Mouse (Mus musculus) inflammation-experienced regulatory T-cells, adult 6 months (primary cell): Measurements from ENCODE around the gene Mpst. TPM values are rescaled to one million over a fixed set of nuclear protein-coding genes. Genes with fewer than 3 reads are reported as not detected.
A peak's percentile ranks its signal among the peaks of the same experiment; 100 is the strongest.

ENCODE experiments used
- ATAC-seq: one replicate; pipeline ENCODE4 v1.8.0; 2017
- polyA plus RNA-seq, 3 experiments: library from polyadenylated mRNA; unstranded; fragments of 100-300 nt; shearing (Covaris generic); gene quantifications; one replicate each; pipeline ENCODE4 v1.2.1; 2017

Gene Mpst
- polyA plus RNA-seq, 3 experiments from 2014 or later: 0.63 to 3.3 (median 2.6) TPM

DNA sequence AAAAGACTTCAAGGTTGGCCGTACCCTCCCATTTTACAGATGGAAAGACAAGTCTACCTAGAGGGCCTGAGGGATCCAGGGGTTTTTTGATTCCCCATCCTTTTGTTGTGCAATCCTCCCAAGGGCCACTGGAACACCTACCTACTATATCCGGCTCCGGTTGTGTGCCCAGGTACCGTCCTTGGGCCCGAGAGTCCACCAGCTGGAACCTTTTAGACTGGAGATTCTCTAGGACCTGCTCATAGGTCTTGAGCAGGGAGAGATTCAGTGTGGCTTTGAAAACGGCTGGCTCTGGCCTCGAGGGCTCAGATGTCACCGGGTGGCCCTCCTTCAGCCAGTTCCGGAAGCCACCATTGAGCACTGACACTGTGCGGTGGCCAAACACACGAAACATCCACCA, 1.1 kb upstream of the Mpst start:
- no peak for ATAC-seq

DNA sequence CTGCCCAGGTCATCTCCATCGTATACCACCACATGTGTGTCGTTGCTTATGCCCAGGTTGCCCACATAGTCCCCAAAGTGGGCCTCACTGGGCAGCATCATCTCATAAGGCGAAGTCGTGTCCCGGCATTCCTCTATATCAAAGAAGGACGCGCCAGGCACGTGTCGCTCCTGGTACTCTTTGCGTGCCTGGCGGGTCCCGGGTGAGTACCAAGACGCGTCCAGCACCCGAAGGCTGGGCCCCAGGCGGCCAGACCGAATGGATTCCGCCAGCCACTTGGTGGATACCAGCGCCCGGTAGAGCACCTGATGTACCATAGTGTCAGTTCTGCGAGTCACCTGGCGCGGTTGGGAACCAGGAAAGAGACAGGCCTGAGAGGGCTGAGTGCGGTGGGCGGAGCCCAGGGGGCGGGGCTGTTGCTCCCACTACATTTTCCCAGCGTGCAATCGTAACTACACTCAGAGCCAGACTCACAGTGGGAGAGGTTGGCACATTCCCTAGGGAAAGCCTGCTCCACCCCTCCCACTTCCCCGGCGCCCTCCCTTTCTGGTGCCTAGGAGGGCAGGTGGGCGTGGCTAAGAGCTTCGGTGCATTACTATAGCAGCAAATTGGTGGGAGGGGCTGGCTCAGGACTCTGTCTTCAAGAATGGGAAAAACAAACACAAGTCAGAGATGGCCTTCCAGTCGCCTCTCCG, 552 bp upstream of the Mpst start, which contains the start of gene Tst:
Gene Tst, minus strand, starts transcription at position 391 of the 695 bp plus-strand sequence.
- peak; percentile 32 for ATAC-seq

DNA sequence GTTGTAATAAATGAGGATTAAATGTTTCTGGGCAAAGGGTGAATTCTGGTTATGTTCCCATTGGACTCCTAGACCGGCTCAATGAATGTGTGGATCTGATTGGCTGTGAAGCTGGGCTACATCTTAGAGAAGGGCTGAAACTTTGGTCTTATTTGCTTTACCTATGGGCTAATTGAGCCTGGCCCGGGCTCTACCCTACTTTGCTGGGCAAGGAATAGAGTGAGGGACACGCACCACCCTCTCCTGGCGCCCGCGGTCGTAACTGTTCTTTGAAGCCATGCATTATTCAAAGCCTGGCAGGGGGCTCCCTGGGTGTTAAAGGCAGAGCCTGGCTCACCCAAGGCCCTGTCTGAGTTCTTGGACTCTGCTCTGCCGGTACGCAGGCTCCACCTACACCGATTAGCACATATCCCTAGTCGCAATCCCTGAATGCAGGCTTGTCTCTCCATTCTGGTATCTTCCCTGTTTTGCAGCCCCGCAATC, 3.4 kb downstream of the Mpst start:
- no peak for ATAC-seq

DNA sequence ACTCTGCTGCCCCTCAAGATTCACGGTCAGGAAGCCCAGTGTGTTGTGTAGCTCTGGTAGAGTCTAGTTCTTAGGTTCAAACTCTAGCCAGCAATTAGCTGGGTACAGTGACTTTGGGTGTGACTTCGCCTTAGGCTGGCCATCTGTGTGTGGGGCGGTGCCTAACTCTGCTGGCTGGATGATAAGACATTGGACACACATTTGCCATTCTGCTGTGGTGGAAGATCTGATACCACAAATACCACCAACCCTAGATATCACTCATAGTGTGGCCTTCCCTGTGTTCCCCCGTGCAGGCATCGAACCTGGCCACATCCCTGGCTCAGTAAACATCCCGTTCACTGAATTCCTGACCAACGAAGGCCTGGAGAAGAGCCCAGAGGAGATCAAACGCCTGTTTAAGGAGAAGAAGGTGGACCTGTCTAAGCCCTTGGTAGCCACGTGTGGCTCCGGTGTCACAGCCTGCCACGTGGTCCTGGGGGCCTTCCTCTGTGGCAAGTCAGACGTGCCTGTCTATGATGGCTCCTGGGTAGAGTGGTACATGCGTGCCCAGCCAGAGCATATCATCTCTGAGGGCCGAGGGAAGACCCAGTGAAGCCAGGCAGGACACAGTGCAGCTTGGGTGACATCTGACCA, 7.0 kb downstream of the Mpst start:
- ATAC-seq: no peak

DNA sequence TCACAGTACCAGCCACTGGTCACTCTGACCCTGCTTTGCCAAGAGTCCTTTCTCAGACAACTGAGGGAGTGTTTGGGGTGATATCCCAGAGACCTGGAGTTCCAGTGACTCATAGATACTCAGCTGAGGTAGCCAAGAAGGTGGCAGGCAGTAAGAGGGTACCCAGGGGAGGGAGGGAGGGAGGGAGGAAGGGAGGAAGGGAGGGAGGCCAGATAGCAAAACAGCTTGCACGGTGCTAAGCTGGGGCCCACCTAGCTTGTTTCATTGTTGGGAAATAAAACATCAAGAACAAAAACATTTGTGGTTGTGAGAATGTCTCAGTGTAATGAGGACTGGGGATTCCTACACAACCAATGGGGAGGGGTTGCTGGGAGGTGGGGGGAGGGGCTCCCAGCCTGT, 7.5 kb downstream of the Mpst start:
- no peak for ATAC-seq

DNA sequence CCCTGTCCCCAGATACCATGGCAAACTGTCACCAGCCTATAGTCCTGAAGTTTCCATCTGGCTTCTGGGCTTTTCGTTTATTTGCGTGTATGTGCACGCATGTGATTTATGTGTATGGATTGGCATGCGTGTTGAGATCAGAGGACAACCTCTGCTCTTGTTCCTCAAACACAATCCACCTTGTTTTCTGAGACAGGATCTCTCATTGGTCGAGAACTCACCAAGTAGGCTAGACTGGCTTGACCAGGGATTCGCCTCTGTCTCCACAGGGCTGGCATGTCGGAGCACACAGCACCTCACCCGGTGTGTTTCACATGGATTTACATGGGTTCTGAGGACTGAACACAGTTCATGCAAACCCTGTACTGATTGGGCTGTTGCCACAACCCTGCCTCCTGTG, 7.9 kb downstream of the Mpst start:
- ATAC-seq: no peak

DNA sequence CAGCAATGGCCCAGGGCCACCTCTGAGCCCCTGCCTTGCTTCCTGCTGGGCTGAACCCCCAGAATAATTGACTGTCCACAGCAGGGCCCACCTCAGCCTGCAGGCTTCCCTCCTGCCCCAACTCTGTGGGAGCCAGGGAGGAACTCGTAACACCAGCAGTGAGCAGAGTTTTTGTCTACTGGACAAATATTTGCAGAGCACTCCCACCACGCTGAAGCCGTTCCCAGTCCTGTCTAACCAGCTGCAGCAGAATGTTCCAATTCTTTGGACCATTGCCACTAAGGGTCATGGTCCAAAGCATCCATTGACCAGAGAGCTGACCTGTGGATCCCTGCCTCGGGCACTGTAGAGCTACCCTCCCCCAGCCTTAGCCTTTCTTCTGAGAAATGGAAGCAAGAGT, 10.7 kb downstream of the Mpst start:
- no peak for ATAC-seq

DNA sequence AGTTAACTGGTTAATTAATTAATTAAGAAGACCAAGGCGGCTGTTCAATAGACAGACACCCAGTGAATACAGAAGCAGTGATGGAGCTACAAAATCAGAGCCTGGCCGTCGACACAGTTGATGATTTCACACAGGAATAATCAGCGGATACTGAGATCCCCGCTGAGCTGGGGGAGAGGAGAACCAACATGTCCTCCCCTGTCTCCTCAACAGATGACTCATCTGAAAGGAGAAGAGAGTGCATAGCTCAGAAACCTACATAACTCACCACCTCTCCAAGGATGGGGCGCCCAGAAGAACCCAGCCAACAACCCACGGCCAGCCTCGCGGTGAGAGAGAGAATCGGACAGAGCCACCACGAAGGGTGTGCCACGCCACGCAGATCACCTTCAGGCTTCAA, 14.2 kb downstream of the Mpst start:
- no peak for ATAC-seq

DNA sequence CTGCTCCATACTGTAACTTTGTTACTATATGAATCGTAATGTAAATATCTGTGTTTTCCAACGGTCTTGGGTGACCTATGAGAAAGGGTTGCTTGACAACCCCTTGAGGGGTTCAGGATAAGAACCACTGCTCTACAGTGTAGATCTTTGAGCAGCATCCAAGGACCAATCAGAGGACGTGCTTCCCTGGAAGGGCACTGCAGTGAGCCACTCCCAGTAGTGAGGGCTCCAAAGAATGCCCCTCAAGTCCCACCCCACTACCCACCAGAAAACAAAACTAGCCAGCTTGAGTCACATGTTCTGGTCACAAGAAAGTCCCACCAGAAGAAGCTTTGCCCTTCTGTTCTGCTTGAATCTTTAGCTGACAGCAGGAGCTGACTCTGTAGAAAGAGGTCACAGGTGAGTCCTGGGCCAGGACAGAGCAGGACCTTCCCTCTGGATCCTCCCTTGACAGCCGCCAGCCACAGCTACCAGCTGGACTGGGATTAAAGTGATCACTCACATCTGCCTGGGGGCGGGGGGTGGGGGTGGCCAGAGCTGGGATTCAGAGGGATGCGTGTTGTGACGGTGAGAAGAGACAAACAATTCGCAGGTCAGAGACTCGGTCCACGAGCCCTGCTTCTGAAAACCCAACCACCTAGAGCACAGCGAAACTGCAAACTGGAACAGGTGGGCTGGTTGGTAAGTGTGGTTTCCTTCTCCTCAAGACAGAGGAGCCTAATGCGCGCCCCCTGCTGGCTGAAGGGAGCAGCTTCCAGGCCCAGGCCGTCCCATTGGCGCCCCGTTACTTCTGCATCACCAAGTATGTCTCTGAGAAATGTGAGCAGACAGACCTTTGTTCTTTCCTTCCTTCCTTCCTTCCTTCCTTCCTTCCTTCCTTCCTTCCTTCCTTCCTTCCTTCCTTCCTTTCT, 16.1 kb downstream of the Mpst start:
- ATAC-seq: peak; percentile 91

DNA sequence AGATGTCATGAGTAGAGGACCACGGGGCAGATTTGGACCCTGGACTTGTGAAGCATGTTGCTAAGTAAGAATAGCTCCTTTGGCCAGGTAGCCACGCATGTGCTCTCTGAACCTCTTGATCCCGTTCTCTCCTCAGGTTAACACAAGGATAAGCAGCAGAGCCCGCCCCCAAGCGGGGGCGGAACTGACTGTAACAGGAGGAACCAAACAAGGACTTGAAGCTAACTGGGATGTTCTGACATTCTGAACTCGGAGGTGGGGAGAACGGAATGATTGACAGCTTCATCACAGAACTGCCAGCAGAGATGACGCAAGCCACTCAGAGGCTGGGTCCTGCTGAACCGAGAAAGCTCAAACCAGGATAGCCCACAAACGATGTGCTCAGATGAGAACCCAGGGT, 18.3 kb downstream of the Mpst start:
- no peak for ATAC-seq

DNA sequence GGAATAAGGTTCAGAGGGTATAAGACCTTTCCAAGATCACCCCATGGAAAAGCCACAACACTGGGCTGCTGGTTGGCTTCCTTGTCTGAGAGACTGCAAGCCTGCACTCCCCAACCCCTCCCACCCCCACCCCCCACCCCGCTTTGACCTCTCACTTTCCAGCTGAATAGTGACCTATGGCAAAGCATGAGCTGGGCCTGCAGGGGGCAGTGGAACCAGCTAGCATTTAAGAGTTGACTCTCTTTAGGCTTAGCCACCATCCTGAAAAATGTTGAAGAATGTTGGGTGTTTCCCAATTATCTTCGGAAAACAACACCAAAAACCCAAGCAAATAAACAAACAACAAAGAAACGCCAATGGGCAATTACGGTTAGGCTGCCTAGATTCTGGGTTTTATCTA, 19.0 kb downstream of the Mpst start:
- no peak for ATAC-seq

DNA sequence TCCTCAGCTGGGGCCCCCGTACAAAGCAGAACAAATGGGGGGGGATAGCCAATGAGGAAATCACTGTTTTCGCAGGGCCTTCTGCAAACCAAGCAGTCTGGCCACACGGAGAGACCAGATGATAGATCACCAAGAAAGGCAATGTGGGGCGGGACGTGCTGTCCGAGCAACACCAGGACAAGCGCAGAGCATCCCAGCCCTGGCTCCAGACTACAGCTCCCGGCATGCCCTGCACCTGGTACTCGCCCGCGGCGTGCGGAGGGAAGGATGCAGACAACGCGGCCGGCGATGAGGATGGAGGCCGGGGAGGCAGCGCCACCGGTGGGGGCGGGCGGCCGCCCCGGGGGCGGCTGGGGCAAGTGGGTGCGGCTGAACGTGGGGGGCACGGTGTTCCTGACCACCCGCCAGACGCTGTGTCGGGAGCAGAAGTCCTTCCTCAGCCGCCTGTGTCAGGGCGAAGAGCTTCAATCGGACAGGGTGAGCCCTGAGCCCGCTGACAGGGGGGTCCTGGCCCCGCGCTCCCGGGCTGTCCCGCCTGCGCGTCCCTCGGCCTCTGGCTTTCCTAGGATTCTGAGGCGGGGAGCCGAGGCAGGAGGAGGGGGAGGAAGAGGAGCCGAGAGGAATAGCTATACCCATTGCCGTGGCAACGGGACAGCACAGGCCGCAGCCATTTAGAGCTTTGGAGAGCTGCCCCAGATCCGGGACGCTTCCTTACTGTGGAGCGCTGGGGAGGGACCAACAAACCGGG, 22.3 kb downstream of the Mpst start, which contains the start of gene Kctd17:
Gene Kctd17, plus strand, starts transcription at position 174 of the 748 bp plus-strand sequence.
- ATAC-seq: peak; percentile 65

DNA sequence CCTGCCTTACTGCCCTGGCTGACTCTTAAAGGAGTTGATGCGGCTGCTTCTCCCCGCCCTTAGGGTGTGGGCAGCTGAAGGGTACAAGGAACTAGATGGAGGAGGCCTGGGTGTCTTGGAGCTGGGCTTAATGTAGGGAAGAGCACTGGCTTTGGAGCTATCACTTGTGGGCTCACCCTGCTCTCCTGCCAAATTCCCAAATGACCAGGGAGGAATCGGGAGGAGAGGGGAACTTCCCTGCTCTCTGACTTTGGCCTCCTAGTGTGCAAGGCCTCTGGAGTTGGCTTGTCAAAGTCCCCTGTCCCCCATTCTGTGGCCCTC, 22.9 kb downstream of the Mpst start:
- ATAC-seq: no peak

DNA sequence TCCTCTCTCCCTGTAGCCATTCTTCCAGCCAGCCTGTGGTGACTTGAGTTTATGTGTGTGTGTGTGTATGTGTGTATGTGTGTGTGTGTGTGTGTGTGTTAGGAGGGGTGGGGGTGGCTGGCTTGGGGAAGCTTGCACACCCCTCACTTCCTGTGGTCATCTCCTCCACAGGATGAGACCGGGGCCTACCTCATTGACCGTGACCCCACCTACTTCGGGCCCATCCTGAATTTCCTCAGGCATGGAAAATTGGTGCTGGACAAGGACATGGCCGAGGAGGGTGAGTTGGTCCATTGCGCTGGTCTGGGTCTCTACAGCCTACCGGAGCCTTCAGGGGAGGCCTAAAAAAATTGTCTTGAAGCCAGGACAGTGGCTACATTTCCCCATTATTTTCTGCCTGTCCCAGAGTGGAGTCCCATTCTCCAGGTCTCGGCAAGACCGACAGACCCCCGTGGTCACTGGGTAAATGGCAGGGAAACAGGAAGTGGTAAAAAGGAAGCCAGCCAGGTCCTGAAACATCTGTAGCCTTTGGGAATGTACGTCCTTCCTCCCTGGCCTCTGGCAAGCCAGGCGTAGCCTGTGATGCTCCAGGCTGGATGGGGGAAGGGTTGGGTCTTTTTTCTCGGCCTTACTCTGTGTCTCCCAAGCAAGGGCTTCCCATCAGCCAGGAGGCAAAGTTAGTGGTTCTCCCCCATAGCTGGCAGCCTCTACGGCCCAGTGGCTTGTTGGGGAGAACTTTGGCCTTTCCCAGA, 23.8 kb downstream of the Mpst start:
- no peak for ATAC-seq

DNA sequence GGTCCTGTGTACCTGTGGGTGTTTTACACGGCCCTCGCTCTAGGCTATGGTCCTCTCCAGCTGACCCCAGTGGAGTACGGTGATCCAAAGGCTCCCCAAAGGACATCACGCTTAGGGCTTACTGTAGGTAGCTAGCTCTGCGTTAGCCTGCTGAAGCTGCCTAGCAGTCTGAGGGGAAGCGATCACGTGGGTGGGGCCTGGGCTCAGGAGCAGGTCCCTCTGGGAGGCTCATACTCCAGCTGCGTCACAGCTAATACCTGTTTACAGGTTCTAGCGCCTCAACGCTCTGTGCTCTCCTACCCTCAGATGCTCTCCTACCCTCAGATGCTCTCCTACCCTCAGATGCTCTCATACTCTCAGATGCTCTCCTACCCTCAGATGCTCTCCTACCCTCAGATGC, 24.7 kb downstream of the Mpst start:
- ATAC-seq: no peak

DNA sequence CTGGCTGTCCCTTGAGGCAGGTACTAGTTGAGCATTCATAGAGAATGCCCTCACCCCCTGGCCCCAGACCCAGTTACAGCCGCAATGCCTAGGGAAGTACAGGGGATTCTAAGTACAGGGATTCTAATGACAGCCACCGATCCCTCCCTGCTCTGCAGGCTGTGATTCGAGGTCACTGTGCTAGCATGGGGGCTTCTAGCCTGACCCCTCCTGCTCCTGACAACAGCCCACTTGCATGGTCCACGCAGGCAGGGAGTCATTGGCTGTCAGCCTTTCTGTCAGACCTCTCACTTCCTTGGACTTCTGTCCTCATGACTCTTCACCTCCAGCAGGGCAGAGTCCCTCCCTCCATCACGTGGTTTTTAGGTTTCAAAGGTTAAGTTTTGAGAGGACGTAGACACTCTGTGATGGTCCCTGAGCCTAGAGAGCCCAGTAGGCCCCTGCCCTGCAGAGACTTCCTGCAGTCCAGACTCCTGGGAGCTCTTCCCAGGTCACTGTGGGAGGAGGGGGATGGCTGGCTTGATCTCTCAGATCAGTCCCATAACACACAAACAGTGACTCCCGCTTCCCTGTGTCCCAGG, 25.4 kb downstream of the Mpst start:
- no peak for ATAC-seq

DNA sequence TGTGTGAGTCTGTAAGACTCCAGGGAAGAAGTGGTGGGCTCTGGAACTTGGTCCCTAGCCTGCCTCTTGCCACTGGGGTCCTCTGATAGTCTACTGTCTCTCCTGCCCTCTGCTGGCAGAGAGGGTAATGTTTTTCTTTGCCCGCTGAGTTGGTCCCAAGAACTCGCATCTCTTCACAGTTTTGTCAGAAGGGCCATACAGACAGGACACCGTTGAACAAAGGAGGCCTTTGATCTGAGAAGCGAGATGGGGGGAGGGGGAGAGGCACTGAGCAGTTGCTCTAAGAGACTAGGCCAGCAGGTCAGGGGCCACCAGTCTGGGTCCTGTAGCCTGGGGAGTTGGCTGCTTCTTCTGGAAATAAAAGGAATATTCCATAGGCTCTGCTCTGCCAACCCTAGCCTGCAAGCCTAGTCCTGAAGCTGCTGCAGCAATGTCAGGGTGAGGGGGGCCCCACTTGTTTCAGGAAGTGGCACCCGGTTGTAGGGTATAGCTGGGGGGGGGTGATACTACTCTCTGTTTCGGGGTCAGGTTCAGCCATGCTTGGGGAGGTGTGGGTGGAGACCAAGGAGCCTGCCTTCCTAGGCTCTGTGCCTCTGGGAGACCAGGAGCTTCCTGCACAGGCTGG, 28.8 kb downstream of the Mpst start:
- no peak for ATAC-seq

DNA sequence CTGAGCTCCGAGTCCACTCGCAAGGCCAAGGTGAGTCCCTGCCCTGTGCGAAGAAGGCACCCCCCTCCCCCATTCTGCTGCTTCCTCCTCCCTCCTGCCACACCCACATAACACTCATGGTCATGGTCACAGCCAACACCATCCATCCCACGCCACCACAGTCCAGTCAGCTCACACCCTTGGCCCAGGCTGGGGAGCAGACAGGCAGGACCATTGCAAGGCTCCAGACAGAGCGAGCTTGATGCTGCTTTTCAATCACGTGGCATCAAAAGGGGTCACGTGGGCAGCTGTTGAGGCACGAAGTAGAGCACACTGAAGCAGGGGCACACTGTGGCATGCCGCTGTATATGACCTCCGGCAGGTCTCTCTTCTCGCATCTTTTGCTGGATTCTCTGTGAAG, 29.5 kb downstream of the Mpst start:
- no peak for ATAC-seq

DNA sequence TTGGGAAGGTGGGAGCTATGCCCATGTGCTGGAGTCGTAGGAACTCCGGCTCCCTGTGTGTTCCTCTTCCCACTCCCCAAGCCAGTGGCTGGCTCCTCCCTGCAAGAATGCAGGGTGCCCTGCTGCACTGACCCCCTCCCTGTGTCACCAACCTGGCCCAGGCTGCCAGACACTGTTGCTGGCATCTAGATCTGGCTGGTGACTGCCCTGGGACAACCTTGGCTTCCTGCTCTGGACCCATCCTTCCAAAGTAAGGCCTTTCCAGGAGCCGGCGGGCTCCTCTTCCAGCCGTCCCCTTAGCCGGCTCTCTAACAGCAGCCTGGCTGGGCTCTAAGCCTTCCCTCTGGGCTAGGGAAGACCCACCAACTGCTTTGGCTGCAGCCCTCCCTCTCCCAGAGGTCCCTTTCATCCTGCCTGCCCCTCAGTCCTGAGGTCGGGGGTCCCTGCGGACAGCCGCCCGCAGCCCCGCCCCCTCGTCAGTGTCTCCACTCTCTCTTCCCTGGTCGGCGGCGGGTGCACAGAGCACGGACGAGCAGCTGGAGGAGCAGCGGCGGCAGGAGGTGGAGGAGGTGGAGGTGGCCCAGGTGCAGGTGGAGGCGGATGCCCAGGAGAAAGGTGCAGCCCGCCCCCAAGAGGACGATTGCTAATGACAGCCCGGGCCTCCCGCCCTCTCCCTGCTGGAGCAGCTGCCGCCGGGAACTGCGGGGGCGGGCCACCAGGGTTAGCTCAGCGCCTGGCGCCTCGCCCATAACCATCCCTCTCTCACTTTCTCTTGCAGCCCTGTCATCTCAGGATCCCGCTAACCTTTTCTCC, 30.4 kb downstream of the Mpst start:
- no peak for ATAC-seq
